Mouse (Mus musculus) heart, postnatal 0 days (tissue): ENCODE results near the gene Palld. TPM values are rescaled to one million over a fixed set of nuclear protein-coding genes. Genes with fewer than 3 reads are reported as not detected.

Experiments
- ATAC-seq: fragments of 200-750 bp; cut with Nextera tagmentation; 2 replicates; pipeline ENCODE4 v1.8.0; 2017; ENCODE audit warnings: low read depth, moderate number of reproducible peaks, moderate library complexity; ENCODE audit not compliant: insufficient read depth
- DNase-seq: peaks from one replicate; pipeline ENCODE4 v3.0.0-alpha.2; 2016; ENCODE audit warnings: low spot score
- H3K27ac ChIP-seq: fragments of 300-500 bp; sonication (generic); 2 replicates; pipeline ENCODE4 v1.5.1; 2014; ENCODE audit warnings: low read depth, mild to moderate bottlenecking
- H3K27me3 ChIP-seq: fragments of 300-500 bp; sonication (generic); 2 replicates; pipeline ENCODE4 v1.6.1; 2014; ENCODE audit warnings: low read length, mixed read lengths; ENCODE audit not compliant: control insufficient read depth, insufficient read depth
- H3K36me3 ChIP-seq: fragments of 300-500 bp; sonication (generic); replicated peaks from 2 replicates; pipeline ENCODE4 v1.6.1; 2014; ENCODE audit warnings: low read length, mixed read lengths; ENCODE audit not compliant: control insufficient read depth, insufficient read depth
- H3K4me1 ChIP-seq: fragments of 300-500 bp; sonication (generic); 2 replicates; pipeline ENCODE4 v1.6.1; 2014; ENCODE audit warnings: antibody characterized with exemption; ENCODE audit not compliant: control insufficient read depth, insufficient read depth
- H3K4me2 ChIP-seq: fragments of 300-500 bp; sonication (generic); 2 replicates; pipeline ENCODE4 v1.6.1; 2014; ENCODE audit warnings: low read depth, mild to moderate bottlenecking, low read length, moderate library complexity
- H3K4me3 ChIP-seq: fragments of 300-500 bp; sonication (generic); 2 replicates; pipeline ENCODE4 v1.5.1; 2014; ENCODE audit warnings: low read depth, low read length
- H3K9ac ChIP-seq: fragments of 300-500 bp; sonication (generic); replicated peaks from 2 replicates; pipeline ENCODE4 v1.6.1; 2014; ENCODE audit warnings: low read depth, low read length, mixed read lengths
- H3K9me3 ChIP-seq: fragments of 300-500 bp; sonication (generic); replicated peaks from 2 replicates; pipeline ENCODE4 v1.6.1; 2016; ENCODE audit warnings: low read length; ENCODE audit not compliant: control insufficient read depth
- CTCF ChIP-seq: IDR thresholded peaks from 2 replicates; pipeline ENCODE4 v1.5.1; 2016; ENCODE audit warnings: antibody characterized with exemption, control low read depth, low read depth
- EP300 ChIP-seq: IDR thresholded peaks from 2 replicates; pipeline ENCODE4 v1.6.1; 2016; ENCODE audit warnings: antibody characterized with exemption, low read depth
- WGBS: fragments of 180-500 bp; shearing (Covaris S2); extraction: QIAGEN DNeasy Blood & Tissue Kit; methylation state at CpG from one replicate; pipeline ENCODE4 v1.1.7; 2014; 5-methylcytosine and 5-hydroxymethylcytosine counted together
- polyA plus RNA-seq: library from polyadenylated mRNA; unstranded; fragments of >200 nt; fragmentation: Nextera tagmentation; extraction: Ambion mirVana; gene quantifications from 2 replicates; pipeline ENCODE4 v1.2.1, GENCODE M21; 2015
- total RNA-seq: library from RNA; depleted of rRNA; stranded (reverse); fragments of >200 nt; gene quantifications from 2 replicates; pipeline ENCODE4 v1.2.3, GENCODE M21; 2014; ENCODE audit warnings: low replicate concordance

Gene Palld
- total and polyA plus RNA-seq, 2 experiments from 2014 or later: 103 to 127 TPM

GRCm38 (mm10) chr8:61665021-61665420, 237.5 kb downstream of the Palld start:
- TF ChIP-seq CTCF (no peak), EP300 (peak; percentile 95)
- peak; percentile 92 for ATAC-seq
- Histone ChIP-seq H3K4me3 (no peak overlapping the region), H3K9me3 (no peaks in the 10 kb centered on the region), H3K4me2 (no peak overlapping the region), H3K4me1 (peaks cover 19% of the 10 kb centered on the region), H3K27me3 (no peaks in the 10 kb centered on the region), H3K36me3 (peaks cover 18% of the 10 kb centered on the region), H3K27ac (peak overlapping the region; percentile 73), H3K9ac (no peak overlapping the region)
- peak; percentile 76 for DNase-seq
- WGBS: 14% methylated on average over 8 of the region's 8 CpGs

GRCm38 (mm10) chr8:61664162-61664561, 238.3 kb downstream of the Palld start:
- Histone ChIP-seq H3K4me2 (no peak overlapping the region), H3K9ac (no peak overlapping the region), H3K4me1 (peaks cover 16% of the 10 kb centered on the region), H3K27me3 (no peaks in the 10 kb centered on the region), H3K9me3 (no peaks in the 10 kb centered on the region), H3K27ac (peak overlapping the region; percentile 61), H3K4me3 (no peak overlapping the region), H3K36me3 (peaks cover 22% of the 10 kb centered on the region)
- TF ChIP-seq EP300 (no peak), CTCF (no peak)
- no peak for DNase-seq
- 91% methylated on average over 6 of the region's 6 CpGs for WGBS
- ATAC-seq: no peak

GRCm38 (mm10) chr8:61662829-61663228, 239.7 kb downstream of the Palld start:
- Histone ChIP-seq H3K4me2 (no peak overlapping the region), H3K9me3 (no peaks in the 10 kb centered on the region), H3K4me1 (peaks cover 16% of the 10 kb centered on the region), H3K4me3 (no peak overlapping the region), H3K27ac (no peak overlapping the region), H3K27me3 (no peaks in the 10 kb centered on the region), H3K36me3 (peaks cover 22% of the 10 kb centered on the region), H3K9ac (no peak overlapping the region)
- ATAC-seq (no peak), DNase-seq (no peak)
- TF ChIP-seq EP300 (no peak), CTCF (no peak)
- WGBS: 79% methylated on average over 4 of the region's 4 CpGs

GRCm38 (mm10) chr8:61661611-61662010, 240.9 kb downstream of the Palld start:
- DNase-seq: no peak
- TF ChIP-seq EP300 (no peak), CTCF (no peak)
- no peak overlapping the region for H3K4me2 ChIP-seq
- no peaks in the 10 kb centered on the region for H3K27me3 ChIP-seq
- H3K4me3 ChIP-seq: no peak overlapping the region
- no peak for ATAC-seq
- H3K9me3 ChIP-seq: no peaks in the 10 kb centered on the region
- no peak overlapping the region for H3K27ac ChIP-seq
- 73% methylated on average over 5 of the region's 5 CpGs for WGBS
- H3K9ac ChIP-seq: no peak overlapping the region
- H3K4me1 ChIP-seq: peaks cover 16% of the 10 kb centered on the region
- peaks cover 14% of the 10 kb centered on the region; the same call in 1 of the 2 replicates for H3K36me3 ChIP-seq

GRCm38 (mm10) chr8:61660961-61661360, 241.5 kb downstream of the Palld start:
- TF ChIP-seq EP300 (no peak), CTCF (no peak)
- Histone ChIP-seq H3K9me3 (no peaks in the 10 kb centered on the region), H3K4me3 (no peak overlapping the region), H3K27me3 (no peaks in the 10 kb centered on the region), H3K4me1 (peaks cover 14% of the 10 kb centered on the region), H3K27ac (no peak overlapping the region), H3K36me3 (peaks cover 14% of the 10 kb centered on the region; the same call in 1 of the 2 replicates), H3K4me2 (no peak overlapping the region), H3K9ac (no peak overlapping the region)
- ATAC-seq (no peak), DNase-seq (no peak)
- 86% methylated on average over 5 of the region's 5 CpGs for WGBS

GRCm38 (mm10) chr8:61651955-61652354, 250.5 kb downstream of the Palld start:
- H3K4me3 ChIP-seq: no peak overlapping the region
- ATAC-seq: peak; percentile 59; the same call in 1 of the 2 replicates
- H3K9me3 ChIP-seq: no peaks in the 10 kb centered on the region
- H3K27me3 ChIP-seq: no peaks in the 10 kb centered on the region
- H3K9ac ChIP-seq: no peak overlapping the region
- H3K4me1 ChIP-seq: peaks cover 32% of the 10 kb centered on the region
- WGBS: 21% methylated on average over 6 of the region's 6 CpGs
- H3K27ac ChIP-seq: peak overlapping the region; percentile 43; the same call in 1 of the 2 replicates
- 0 out of 2 replicates have a peak, but pooled peaks cover 3% of the 10 kb centered on the region for H3K36me3 ChIP-seq
- peak; percentile 50 for DNase-seq
- TF ChIP-seq EP300 (0 out of 2 replicates have a peak, but pooled peaks have one; percentile 46), CTCF (no peak)
- H3K4me2 ChIP-seq: no peak overlapping the region
